Mouse (Mus musculus) erythroblast, embryonic 14.5 days (primary cell): ENCODE data around the gene Asic1. TPM values are rescaled to one million over a fixed set of nuclear protein-coding genes. Genes with fewer than 3 reads are reported as not detected.

Experiments
- H3K27me3 ChIP-seq: 2 replicates; pipeline ENCODE4 v1.6.1; 2012; ENCODE audit warnings: inconsistent platforms; ENCODE audit not compliant: control insufficient read depth
- H3K36me3 ChIP-seq: 2 replicates; pipeline ENCODE4 v1.6.1; 2012; ENCODE audit warnings: mild to moderate bottlenecking, inconsistent platforms; ENCODE audit not compliant: control insufficient read depth
- H3K4me1 ChIP-seq: 2 replicates; pipeline ENCODE4 v1.6.1; 2012; ENCODE audit warnings: inconsistent platforms; ENCODE audit not compliant: control insufficient read depth
- H3K4me3 ChIP-seq: replicated peaks from 2 replicates; pipeline ENCODE3; 2012; ENCODE audit warnings: moderate library complexity, mild to moderate bottlenecking, inconsistent platforms
- H3K9me3 ChIP-seq: 2 replicates; pipeline ENCODE4 v1.6.1; 2012; ENCODE audit warnings: low read length, inconsistent platforms, mixed read lengths; ENCODE audit not compliant: control insufficient read depth
- GATA1 ChIP-seq: IDR thresholded peaks from 2 replicates; pipeline ENCODE4 v1.6.1; 2012; ENCODE audit warnings: low read length, inconsistent platforms, mixed read lengths
- TAL1 ChIP-seq: IDR thresholded peaks from 3 replicates; pipeline ENCODE4 v1.6.1; 2012; ENCODE audit warnings: low read length, inconsistent platforms, mixed read lengths
- polyA plus RNA-seq: library from polyadenylated mRNA; stranded (reverse); fragments of >175 nt; gene quantifications from 2 replicates; pipeline ENCODE4 v1.2.3, GENCODE M21; 2012

Asic1 gene
- polyA plus RNA-seq, 1 experiment, result not detected

DNA sequence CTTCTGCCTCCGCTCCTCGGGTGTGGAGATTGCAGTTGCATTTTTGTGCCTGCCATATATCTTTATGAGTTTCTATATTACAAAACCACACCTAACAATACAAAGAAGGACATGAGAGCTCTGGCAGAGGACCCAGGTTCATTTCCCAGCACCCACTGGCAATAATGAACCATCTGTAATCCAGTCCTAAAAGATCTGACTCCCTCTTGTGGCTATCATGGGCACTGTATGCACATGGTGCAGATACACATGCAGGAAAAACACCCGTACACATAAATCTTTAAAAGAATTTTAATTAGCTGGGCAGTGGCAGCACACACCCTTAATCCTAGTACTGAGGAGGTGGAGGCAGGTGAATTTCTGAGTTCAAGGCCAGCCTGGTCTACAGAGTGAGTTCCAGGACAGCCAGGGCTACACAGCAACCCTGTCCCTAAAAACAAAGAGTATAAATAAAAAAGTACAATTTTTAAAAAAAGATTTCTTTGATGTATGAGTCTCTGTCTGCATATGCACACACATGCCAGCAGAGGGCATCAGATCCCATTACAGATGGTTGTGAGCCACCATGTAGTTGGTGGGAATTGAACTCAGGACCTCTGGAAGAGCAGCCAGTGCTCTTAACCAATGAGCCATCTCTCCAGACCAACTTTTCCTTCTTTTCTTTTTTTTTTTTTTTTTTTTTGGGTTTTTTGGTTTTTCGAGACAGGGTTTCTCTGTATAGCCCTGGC lies 59.1 kb downstream of the Asic1 start:
- peaks cover 21% of the 10 kb centered on the region for H3K36me3 ChIP-seq
- peaks cover 2% of the 10 kb centered on the region for H3K27me3 ChIP-seq
- H3K9me3 ChIP-seq, result peaks cover 4% of the 10 kb centered on the region

DNA sequence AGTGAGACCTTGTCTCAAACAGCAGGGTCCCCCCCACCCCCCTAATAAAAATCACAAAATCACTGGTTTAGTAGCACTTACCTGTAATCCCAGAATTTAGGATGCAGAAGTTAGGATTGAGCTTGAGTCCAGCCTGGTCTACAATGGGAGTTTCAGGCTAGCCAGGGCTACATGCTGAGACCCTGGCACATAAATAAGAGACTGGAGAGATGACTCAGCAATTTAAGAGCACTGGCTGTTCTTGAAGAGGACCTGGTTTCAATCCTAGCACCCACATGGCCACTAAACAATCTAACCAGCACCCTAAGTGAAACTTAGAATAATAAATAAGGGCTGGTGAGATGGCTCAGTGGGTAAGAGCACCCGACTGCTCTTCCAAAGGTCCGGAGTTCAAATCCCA lies 61.0 kb downstream of the Asic1 start:
- H3K4me3 ChIP-seq, result no peak overlapping the region

More for the DNA sequence above, 59.1 kb downstream of the Asic1 start:
- no peak for TF ChIP-seq TAL1
- TF ChIP-seq GATA1, result no peak
- Histone ChIP-seq H3K4me3 (no peak overlapping the region), H3K4me1 (peaks cover 26% of the 10 kb centered on the region)

DNA sequence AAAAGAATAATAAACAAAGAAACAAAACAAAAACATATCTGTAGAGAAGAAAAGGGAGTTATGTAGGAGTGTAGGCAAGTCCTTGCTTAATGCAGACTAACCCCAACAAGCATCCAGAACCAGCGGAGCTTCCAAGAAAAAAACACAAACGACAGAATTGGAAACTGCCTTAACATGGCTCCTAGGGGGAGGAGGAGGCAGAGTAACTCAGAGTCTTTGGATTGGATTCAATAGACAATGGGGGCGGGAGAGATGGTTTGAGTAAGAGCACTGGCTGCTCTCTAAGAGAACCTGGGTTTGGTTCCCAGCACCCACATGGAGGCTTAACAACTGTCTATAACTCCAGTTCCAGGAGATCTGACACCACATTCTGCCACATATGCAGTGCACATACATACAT lies 61.5 kb downstream of the Asic1 start:
- Histone ChIP-seq H3K9me3 (peaks cover 4% of the 10 kb centered on the region), H3K4me3 (no peak overlapping the region), H3K36me3 (peaks cover 21% of the 10 kb centered on the region), H3K4me1 (peaks cover 3% of the 10 kb centered on the region), H3K27me3 (no peaks in the 10 kb centered on the region)
- no peak for TF ChIP-seq TAL1
- TF ChIP-seq GATA1, result no peak

More for the DNA sequence above, 61.0 kb downstream of the Asic1 start:
- H3K36me3 ChIP-seq, result peaks cover 21% of the 10 kb centered on the region
- no peak for TF ChIP-seq GATA1
- no peak for TF ChIP-seq TAL1
- H3K27me3 ChIP-seq, result no peaks in the 10 kb centered on the region
- peaks cover 4% of the 10 kb centered on the region for H3K9me3 ChIP-seq
- peaks cover 8% of the 10 kb centered on the region for H3K4me1 ChIP-seq

DNA sequence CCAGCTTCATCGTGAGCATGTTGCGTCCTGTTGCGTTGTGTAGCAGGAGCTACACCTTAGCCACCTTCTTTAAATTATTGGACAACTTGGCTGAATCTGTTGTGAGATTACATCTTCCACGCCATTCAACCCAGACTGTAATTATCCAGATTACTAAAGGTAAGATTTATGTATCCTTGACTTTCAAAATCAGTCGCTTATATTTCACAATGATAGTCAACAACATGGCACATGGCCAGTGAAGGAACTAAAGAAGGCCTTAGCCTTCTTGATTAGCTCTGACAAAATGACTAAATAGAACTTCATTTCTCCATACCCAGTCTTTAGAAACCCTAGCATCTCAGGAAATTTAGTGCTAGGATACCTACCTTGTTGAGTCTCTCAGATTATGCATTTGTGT lies 63.0 kb downstream of the Asic1 start:
- H3K36me3 ChIP-seq, result peaks cover 12% of the 10 kb centered on the region
- no peaks in the 10 kb centered on the region for H3K27me3 ChIP-seq
- H3K4me3 ChIP-seq, result no peak overlapping the region
- no peaks in the 10 kb centered on the region for H3K4me1 ChIP-seq
- H3K9me3 ChIP-seq, result peaks cover 4% of the 10 kb centered on the region
- TF ChIP-seq GATA1 (no peak), TAL1 (no peak)

DNA sequence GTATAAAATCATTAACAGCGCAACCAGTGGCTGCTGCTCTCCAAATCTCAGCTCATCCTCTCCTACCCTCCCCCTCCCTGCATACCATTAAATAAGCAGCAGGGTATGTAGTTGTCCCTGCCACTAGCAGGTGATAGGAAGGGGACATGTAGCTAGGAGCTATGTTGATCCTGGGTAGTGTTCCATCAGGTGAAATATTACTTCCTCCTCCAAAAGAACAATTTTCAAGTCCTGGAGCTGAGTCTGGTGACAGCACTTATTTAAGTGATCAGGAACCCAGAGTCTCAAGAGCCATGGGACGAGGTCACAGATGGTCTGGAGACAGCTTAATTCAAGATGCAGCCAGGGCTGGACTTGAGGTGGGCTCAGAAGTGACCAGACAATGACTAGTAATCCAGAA lies 65.5 kb downstream of the Asic1 start:
- no peak for TF ChIP-seq TAL1
- no peak for TF ChIP-seq GATA1
- Histone ChIP-seq H3K9me3 (no peaks in the 10 kb centered on the region), H3K36me3 (no peaks in the 10 kb centered on the region; the same call in none of the 2 replicates), H3K4me3 (no peak overlapping the region), H3K27me3 (no peaks in the 10 kb centered on the region), H3K4me1 (no peaks in the 10 kb centered on the region)

DNA sequence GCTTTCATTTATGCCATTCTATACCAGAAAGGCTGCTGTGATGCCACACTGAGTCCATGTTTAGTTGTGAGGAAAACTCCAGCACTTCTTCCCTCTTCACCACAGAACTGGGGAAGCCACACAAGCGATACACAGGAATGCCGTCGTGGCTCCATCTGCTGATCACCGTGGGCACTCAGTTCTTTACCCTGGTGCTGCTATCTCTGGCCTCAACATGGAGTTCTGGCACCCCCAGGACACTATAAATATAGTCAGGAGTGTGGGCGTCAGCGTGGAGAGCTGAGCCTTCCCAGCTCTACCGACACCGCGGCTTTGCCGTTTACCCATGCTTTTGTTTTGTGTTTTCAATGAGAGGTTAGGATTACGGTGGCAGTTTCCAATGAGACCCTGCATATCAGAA lies 66.5 kb downstream of the Asic1 start:
- H3K9me3 ChIP-seq, result no peaks in the 10 kb centered on the region
- no peaks in the 10 kb centered on the region for H3K27me3 ChIP-seq
- no peaks in the 10 kb centered on the region; the same call in none of the 2 replicates for H3K36me3 ChIP-seq
- no peak overlapping the region for H3K4me3 ChIP-seq
- H3K4me1 ChIP-seq, result no peaks in the 10 kb centered on the region
- TF ChIP-seq TAL1 (no peak), GATA1 (no peak)

DNA sequence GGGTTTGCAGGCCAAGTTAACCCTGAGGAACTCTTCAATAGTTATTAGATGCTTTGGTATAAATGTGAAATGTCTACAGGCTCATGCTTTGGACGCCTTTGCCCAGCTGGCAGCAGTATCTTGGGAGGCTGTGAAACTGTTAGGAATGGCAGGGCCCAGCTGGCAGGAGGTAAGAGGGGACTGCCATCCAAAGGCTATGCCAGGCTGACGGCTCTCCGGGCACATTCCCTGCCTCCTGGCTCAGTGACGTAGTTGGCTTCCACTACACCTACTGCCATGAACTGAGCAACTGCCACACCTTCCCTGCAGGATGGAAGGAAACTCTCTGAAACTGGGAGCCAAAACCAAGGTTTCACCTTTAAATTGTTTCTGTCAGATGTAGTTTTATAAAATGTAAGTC lies 70.1 kb downstream of the Asic1 start:
- Histone ChIP-seq H3K4me3 (no peak overlapping the region), H3K4me1 (no peaks in the 10 kb centered on the region), H3K36me3 (no peaks in the 10 kb centered on the region; the same call in none of the 2 replicates), H3K9me3 (no peaks in the 10 kb centered on the region), H3K27me3 (no peaks in the 10 kb centered on the region)
- TF ChIP-seq GATA1 (no peak), TAL1 (no peak)

Other genes with a start within 250 kb of the Asic1 start
- gene Nckap5l, start 212.6 kb upstream of the Asic1 start, polyA plus RNA-seq, result 0.08 and 0.12 TPM in 2 replicates
- gene Bcdin3d, start 195.6 kb upstream of the Asic1 start, polyA plus RNA-seq, result 0.17 and 0.28 TPM in 2 replicates
- gene Faim2, start 142.2 kb upstream of the Asic1 start, polyA plus RNA-seq, result not detected in 2 replicates
- not detected in 2 replicates for gene Aqp2, start 91.3 kb upstream of the Asic1 start, polyA plus RNA-seq
- gene Aqp5, start 79.6 kb upstream of the Asic1 start, polyA plus RNA-seq, result not detected in 2 replicates
- gene Aqp6, start 69.0 kb upstream of the Asic1 start, polyA plus RNA-seq, result not detected in 2 replicates
- gene Racgap1, start 18.7 kb upstream of the Asic1 start, polyA plus RNA-seq, result 2.5 and 4.0 TPM in 2 replicates
- 1.9 and 2.0 TPM in 2 replicates for gene Smarcd1, start 31.8 kb downstream of the Asic1 start, polyA plus RNA-seq
- gene Gm17349, start 35.1 kb downstream of the Asic1 start, polyA plus RNA-seq, result 0.25 TPM in 1 of 2 replicates, not detected in the other
- gene Gpd1, start 47.1 kb downstream of the Asic1 start, polyA plus RNA-seq, result 0.07 and 0.15 TPM in 2 replicates
- 5.7 and 7.1 TPM in 2 replicates for gene Cox14, start 55.2 kb downstream of the Asic1 start, polyA plus RNA-seq
- gene Cers5, start 102.5 kb downstream of the Asic1 start, polyA plus RNA-seq, result 0.04 TPM in 1 of 2 replicates, not detected in the other
- 0.01 TPM in 1 of 2 replicates, not detected in the other for gene Lima1, start 205.1 kb downstream of the Asic1 start, polyA plus RNA-seq